Mouse (Mus musculus) small intestine, adult 2 months (tissue): ENCODE measurements around the gene Oxnad1. TPM values are rescaled to one million over a fixed set of nuclear protein-coding genes. Genes with fewer than 3 reads are reported as not detected.

ENCODE experiments used
- H3K27ac ChIP-seq: fragments of 200-500 bp; 2 replicates; pipeline ENCODE4 v1.5.1; 2012; ENCODE audit warnings: low read depth, low read length, control low read depth, inconsistent platforms; ENCODE audit not compliant: insufficient read depth
- H3K27me3 ChIP-seq: fragments of 200-500 bp; 2 replicates; pipeline ENCODE4 v1.6.1; 2012; ENCODE audit warnings: mild to moderate bottlenecking, moderate library complexity, low read length, inconsistent platforms; ENCODE audit not compliant: control insufficient read depth, insufficient read depth
- H3K36me3 ChIP-seq: fragments of 200-500 bp; 2 replicates; pipeline ENCODE4 v1.6.1; 2012; ENCODE audit warnings: mild to moderate bottlenecking, low read length, control low read depth, inconsistent platforms; ENCODE audit not compliant: control insufficient read depth, insufficient read depth
- H3K4me1 ChIP-seq: fragments of 200-500 bp; 2 replicates; pipeline ENCODE4 v1.6.1; 2012; ENCODE audit warnings: low read length, inconsistent platforms, mixed read lengths; ENCODE audit not compliant: control insufficient read depth, insufficient read depth, insufficient read length
- H3K4me3 ChIP-seq: fragments of 200-500 bp; 2 replicates; pipeline ENCODE4 v1.5.1; 2012; ENCODE audit warnings: low read depth, mild to moderate bottlenecking, control low read depth, inconsistent platforms, low read length, moderate library complexity
- CTCF ChIP-seq: fragments of 200-500 bp; IDR thresholded peaks from 2 replicates; pipeline ENCODE4 v1.5.1; 2012; ENCODE audit warnings: low read depth, mild to moderate bottlenecking, control low read depth, inconsistent platforms, low read length, moderate library complexity, mixed read lengths; ENCODE audit not compliant: insufficient replicate concordance, insufficient read length; ENCODE audit errors: extremely low read depth
- POLR2A ChIP-seq: fragments of 200-500 bp; IDR thresholded peaks from 2 replicates; pipeline ENCODE4 v1.6.1; 2012; ENCODE audit warnings: low read depth, mild to moderate bottlenecking, control low read depth, inconsistent platforms, low read length, moderate library complexity
- WGBS: fragments of 180-500 bp; shearing (Covaris S2); methylation state at CpG from one replicate; pipeline ENCODE4 v1.1.7; 2018; 5-methylcytosine and 5-hydroxymethylcytosine counted together
- polyA plus RNA-seq: library from polyadenylated mRNA; depleted of rRNA; stranded (reverse); fragments of >200 nt; gene quantifications from 2 replicates; pipeline ENCODE4 v1.2.3, GENCODE M21; 2012; rRNA removed

Oxnad1 gene
- polyA plus RNA-seq, 1 experiment = 6.7 TPM

DNA sequence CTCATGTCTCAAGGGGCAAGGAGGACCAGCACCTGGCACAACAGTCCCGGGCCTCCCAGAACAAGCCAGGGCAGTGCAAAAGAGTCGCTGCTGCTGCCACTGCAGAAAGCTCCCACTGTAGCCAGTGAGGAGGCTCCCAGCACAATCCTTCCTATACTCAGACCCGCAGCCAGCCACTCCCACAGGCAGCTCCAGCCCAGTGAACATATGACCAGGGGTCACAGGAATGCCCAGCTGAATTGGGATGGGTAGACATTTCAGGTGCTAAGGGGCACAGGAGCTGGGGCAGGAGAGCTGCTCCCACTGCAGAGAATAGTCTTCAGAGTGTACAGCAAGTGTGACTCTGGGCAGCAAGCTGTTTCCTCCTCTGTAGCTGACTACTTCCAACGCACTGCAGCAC lies 60.2 kb downstream of the Oxnad1 start:
- Histone ChIP-seq H3K27ac (no peak overlapping the region), H3K4me3 (no peak overlapping the region), H3K27me3 (no peaks in the 10 kb centered on the region), H3K4me1 (no peaks in the 10 kb centered on the region), H3K36me3 (no peaks in the 10 kb centered on the region)
- 63% methylated on average over 4 of the region's 4 CpGs for WGBS
- no peak for TF ChIP-seq POLR2A
- TF ChIP-seq CTCF = no peak

GRCm38 (mm10) chr14:32145809-32146511 lies 60.8 kb downstream of the Oxnad1 start:
- TF ChIP-seq CTCF (no peak), POLR2A (no peak)
- WGBS = 70% methylated on average over 7 of the region's 7 CpGs
- no peaks in the 10 kb centered on the region for H3K27me3 ChIP-seq
- no peaks in the 10 kb centered on the region for H3K4me1 ChIP-seq
- no peaks in the 10 kb centered on the region for H3K36me3 ChIP-seq
- H3K27ac ChIP-seq = no peak overlapping the region
- no peak overlapping the region for H3K4me3 ChIP-seq

DNA sequence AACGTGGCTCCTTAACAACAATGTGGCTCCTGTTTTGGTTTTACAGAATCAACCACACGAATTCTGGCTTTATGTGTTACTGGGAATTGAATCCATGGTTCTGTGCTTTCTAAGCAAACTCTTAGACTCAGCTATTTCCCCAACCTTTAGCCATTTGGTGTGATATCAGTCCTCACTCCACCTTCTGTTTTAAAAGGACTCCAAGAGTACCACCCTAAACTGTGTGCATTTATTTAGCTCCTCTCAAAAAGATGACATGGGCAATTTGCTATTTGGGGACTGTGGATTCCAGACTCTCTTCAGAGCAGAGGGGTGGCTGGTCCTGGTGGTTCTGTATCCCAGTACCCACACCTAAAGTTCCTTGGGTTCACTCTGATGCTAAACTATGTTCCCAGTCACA lies 61.4 kb downstream of the Oxnad1 start:
- H3K27ac ChIP-seq = no peak overlapping the region
- H3K27me3 ChIP-seq = no peaks in the 10 kb centered on the region
- 67% methylated on average over 2 of the region's 2 CpGs for WGBS
- TF ChIP-seq POLR2A (no peak), CTCF (no peak)
- no peak overlapping the region for H3K4me3 ChIP-seq
- no peaks in the 10 kb centered on the region for H3K4me1 ChIP-seq
- no peaks in the 10 kb centered on the region for H3K36me3 ChIP-seq

DNA sequence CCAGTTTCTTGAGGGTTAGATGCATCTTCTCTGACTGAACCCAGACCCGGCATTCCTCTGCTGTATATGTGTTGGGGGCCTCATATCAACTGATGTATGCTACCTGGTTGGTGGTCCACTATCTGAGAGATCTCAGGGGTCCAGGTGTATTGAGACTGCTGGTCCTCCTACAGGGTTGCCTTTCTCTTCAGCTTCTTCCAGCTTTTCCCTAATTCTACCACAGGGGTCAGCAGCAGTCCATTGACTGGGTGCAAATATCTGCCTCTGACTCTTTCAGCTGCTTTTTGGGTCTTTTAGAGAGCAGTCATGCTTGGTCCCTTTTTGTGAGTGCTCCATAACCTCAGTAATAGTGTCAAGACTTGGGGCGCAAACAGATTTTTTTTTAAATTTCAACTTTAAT lies 65.7 kb downstream of the Oxnad1 start:
- WGBS = 82% methylated on average over 2 of the region's 2 CpGs
- no peaks in the 10 kb centered on the region for H3K36me3 ChIP-seq
- no peak overlapping the region for H3K4me3 ChIP-seq
- no peak for TF ChIP-seq POLR2A
- TF ChIP-seq CTCF = no peak
- no peaks in the 10 kb centered on the region for H3K27me3 ChIP-seq
- H3K27ac ChIP-seq = no peak overlapping the region
- H3K4me1 ChIP-seq = no peaks in the 10 kb centered on the region

DNA sequence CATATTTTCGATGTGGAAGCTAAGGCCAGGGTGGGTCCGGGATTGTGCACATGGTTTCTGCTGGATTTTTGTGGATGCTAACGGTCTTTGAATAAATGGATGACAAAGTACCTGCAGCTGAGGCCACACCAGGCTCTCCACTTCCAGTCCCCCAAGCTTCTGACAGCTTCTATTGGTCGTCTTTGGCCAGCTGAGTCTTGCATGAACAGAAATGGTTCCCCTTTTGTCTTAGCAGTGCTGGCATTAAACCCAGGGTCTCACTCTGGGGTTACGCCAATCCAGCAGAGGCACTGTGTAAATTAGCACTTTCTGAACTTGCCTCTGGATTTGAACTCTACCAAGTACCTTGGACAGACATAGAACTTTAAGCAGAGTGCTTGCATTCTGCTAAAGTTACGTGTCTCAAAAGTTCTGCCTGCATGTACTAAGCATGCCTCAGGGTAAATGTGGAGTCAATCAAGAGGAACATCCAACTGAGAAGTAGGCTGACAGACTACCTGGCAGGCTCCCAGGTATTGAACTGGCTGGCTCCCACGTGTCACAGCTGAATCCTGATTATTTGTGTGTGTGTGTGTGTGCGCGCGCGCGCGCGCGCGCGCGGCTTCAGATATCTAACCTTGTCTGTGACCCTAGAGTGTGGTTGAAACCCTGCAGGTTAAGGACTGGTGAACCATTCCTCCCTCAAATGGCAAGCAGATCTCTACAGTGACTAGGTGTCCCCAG lies 67.2 kb downstream of the Oxnad1 start:
- 89% methylated on average over 18 of the region's 18 CpGs for WGBS
- TF ChIP-seq CTCF = no peak
- TF ChIP-seq POLR2A = no peak
- H3K27ac ChIP-seq = no peak overlapping the region

More for the DNA sequence above, 67.2 kb downstream of the Oxnad1 start:
- Histone ChIP-seq H3K4me3 (no peak overlapping the region), H3K27me3 (no peaks in the 10 kb centered on the region), H3K4me1 (no peaks in the 10 kb centered on the region), H3K36me3 (no peaks in the 10 kb centered on the region)

Other genes starting within 250 kb of the Oxnad1 start
- gene Galnt15, start 56.4 kb upstream of the Oxnad1 start, polyA plus RNA-seq = 0.72 and 2.1 TPM in 2 replicates
- 7.7 and 9.0 TPM in 2 replicates for gene Dph3, start 355 bp downstream of the Oxnad1 start, polyA plus RNA-seq
- not detected in 2 replicates for gene Msmb, start 56.6 kb downstream of the Oxnad1 start, polyA plus RNA-seq
- 22.8 and 52.9 TPM in 2 replicates for gene Ncoa4, start 74.5 kb downstream of the Oxnad1 start, polyA plus RNA-seq
- 158 and 177 TPM in 2 replicates for gene Timm23, start 116.5 kb downstream of the Oxnad1 start, polyA plus RNA-seq
- gene Parg, start 116.6 kb downstream of the Oxnad1 start, polyA plus RNA-seq = 2.4 and 3.0 TPM in 2 replicates
- 1.2 and 1.9 TPM in 2 replicates for gene Ogdhl, start 236.6 kb downstream of the Oxnad1 start, polyA plus RNA-seq